ENCODE assay signal across 36 mouse cellular contexts in the genomic region with DNA sequence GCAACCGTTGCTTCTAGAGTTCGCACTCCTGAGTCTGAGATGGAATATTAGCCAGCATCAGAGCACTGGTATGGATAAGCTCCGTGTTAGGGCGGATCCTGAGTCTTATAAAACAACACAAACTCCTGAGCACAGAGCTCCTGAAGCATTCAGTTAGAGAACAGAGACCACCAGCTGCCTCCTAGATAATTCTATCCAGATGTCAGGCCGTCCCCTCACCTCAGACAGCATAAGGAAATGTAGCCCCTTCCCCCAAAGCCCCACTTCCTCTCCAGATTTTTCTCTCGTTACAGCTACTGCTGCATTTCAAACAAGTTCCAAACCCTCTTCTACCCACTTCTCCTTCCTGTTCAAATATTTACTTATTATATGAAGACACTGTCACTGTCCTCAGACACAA. TPM values are rescaled to one million over a fixed set of nuclear protein-coding genes. Genes with fewer than 3 reads are reported as not detected.
DNase-seq lines count a peak whose midpoint lies in the region; ATAC-seq lines count a peak whose summit lies in the region.
"Had no signal": no experiment of that assay in that cellular context is flagged by ENCODE, and none has a peak within 500 bp of the region (broad histone marks: within the 10 kb centered on the region; RNA-seq: fewer than 3 reads in every experiment).

No protein-coding gene starts in this region.

- H3K9me3 ChIP-seq in hindbrain, embryonic 11.5 days (ENCODE audit: control insufficient read depth, low read length), result no peaks in the 10 kb centered on the region
- H3K9me3 ChIP-seq in hindbrain, embryonic 16.5 days (ENCODE audit: control insufficient read depth, low read length), result no peaks in the 10 kb centered on the region
- no peaks in the 10 kb centered on the region for H3K9me3 ChIP-seq in embryonic facial prominence, embryonic 12.5 days
- no peaks in the 10 kb centered on the region for H3K9me3 ChIP-seq in limb, embryonic 10.5 days (replicated peaks)
- H3K9me3 ChIP-seq: embryonic facial prominence, embryonic 15.5 days; G1E; heart, embryonic 13.5 days; hindbrain, embryonic 15.5 days; intestine, embryonic 15.5 days; limb, embryonic 15.5 days; liver, embryonic 13.5 days; neural tube, embryonic 12.5 days had no signal

- intact Hi-C loops in gastrocnemius, postnatal 36 days (cut with DNase I), result no loop called here

- H3K4me2 ChIP-seq in hindbrain, embryonic 11.5 days (replicated peaks; ENCODE audit: low read depth, low read length), result no peak overlapping the region
- H3K4me2 ChIP-seq in hindbrain, embryonic 16.5 days (ENCODE audit: low read length), result no peak overlapping the region
- no peak overlapping the region for H3K4me2 ChIP-seq in embryonic facial prominence, embryonic 12.5 days (replicated peaks)
- H3K4me2 ChIP-seq: embryonic facial prominence, embryonic 15.5 days; heart, embryonic 13.5 days; hindbrain, embryonic 15.5 days; intestine, embryonic 15.5 days; limb, embryonic 15.5 days; liver, embryonic 13.5 days; midbrain, embryonic 11.5 days; neural tube, embryonic 12.5 days had no signal

- peak; percentile 3 for DNase-seq in hindbrain, embryonic 11.5 days (ENCODE audit: low spot score)
- DNase-seq in limb, embryonic 10.5 days (ENCODE audit: low spot score), result peak; percentile 51
- peak; percentile 34 for DNase-seq in mesoderm, embryonic 11.5 days (ENCODE audit: low read depth, low spot score)
- no peak for DNase-seq in right cerebral cortex, postnatal 4 days
- DNase-seq in gastrocnemius, postnatal 4 days (ENCODE audit: low spot score in 2 of 2), result no peak
- DNase-seq in gastrocnemius, postnatal 36 days, result no peak
- DNase-seq: adrenal gland, adult 8-10 months; cerebellum, adult 2 months; cerebellum, postnatal 14 days; gastrocnemius, adult 2 months; heart, postnatal 10 days; kidney, adult 2 months; kidney, postnatal 10 days; layer of hippocampus, adult 9-11 months; liver, embryonic 13.5 days; lung, adult 2 months; lung, postnatal 10 days; thymus, postnatal 14 days had no signal

- H3K9ac ChIP-seq in hindbrain, embryonic 11.5 days (ENCODE audit: low read depth, low read length), result no peak overlapping the region
- H3K9ac ChIP-seq in hindbrain, embryonic 16.5 days (ENCODE audit: low read depth, low read length), result no peak overlapping the region
- H3K9ac ChIP-seq in embryonic facial prominence, embryonic 12.5 days, result no peak overlapping the region
- H3K9ac ChIP-seq: embryonic facial prominence, embryonic 15.5 days; heart, embryonic 13.5 days; hindbrain, embryonic 15.5 days; intestine, embryonic 15.5 days; limb, embryonic 15.5 days; liver, embryonic 13.5 days; neural tube, embryonic 12.5 days had no signal

- H3K36me3 ChIP-seq in hindbrain, embryonic 11.5 days (ENCODE audit: control insufficient read depth, insufficient read depth, low read length), result peaks cover 10% of the 10 kb centered on the region
- H3K36me3 ChIP-seq in hindbrain, embryonic 16.5 days (ENCODE audit: control insufficient read depth, insufficient read depth, low read length), result peaks cover 36% of the 10 kb centered on the region
- H3K36me3 ChIP-seq in embryonic facial prominence, embryonic 12.5 days, result peaks cover 75% of the 10 kb centered on the region
- H3K36me3 ChIP-seq in limb, embryonic 10.5 days, result peaks cover 93% of the 10 kb centered on the region

- no peak overlapping the region for H3K4me3 ChIP-seq in hindbrain, embryonic 11.5 days (ENCODE audit: low read depth, low read length)
- H3K4me3 ChIP-seq in hindbrain, embryonic 16.5 days (ENCODE audit: low read length), result no peak overlapping the region
- H3K4me3 ChIP-seq in embryonic facial prominence, embryonic 12.5 days, result no peak overlapping the region
- H3K4me3 ChIP-seq in limb, embryonic 10.5 days, result no peak overlapping the region
- H3K4me3 ChIP-seq: embryonic facial prominence, embryonic 15.5 days; gastrocnemius, adult 2 months; heart, embryonic 13.5 days; hindbrain, embryonic 15.5 days; intestine, embryonic 15.5 days; limb, embryonic 15.5 days; liver, embryonic 13.5 days; neural tube, embryonic 12.5 days had no signal

- 71% methylated on average over 6 of the region's 6 CpGs for WGBS in hindbrain, embryonic 11.5 days
- 88% methylated on average over 6 of the region's 6 CpGs for WGBS in hindbrain, embryonic 16.5 days
- WGBS in embryonic facial prominence, embryonic 12.5 days, result 25% methylated on average over 6 of the region's 6 CpGs
- 47% methylated on average over 6 of the region's 6 CpGs for WGBS in limb, embryonic 10.5 days

- no peak for ATAC-seq in hindbrain, embryonic 11.5 days (ENCODE audit: low FRiP score)
- ATAC-seq in hindbrain, embryonic 16.5 days, result no peak
- ATAC-seq in embryonic facial prominence, embryonic 12.5 days (ENCODE audit: insufficient number of reproducible peaks, insufficient read depth, low FRiP score, low TSS enrichment), result no peak
- ATAC-seq: forebrain, embryonic 14.5 days; intestine, embryonic 15.5 days; midbrain, embryonic 16.5 days had no signal

- no peaks in the 10 kb centered on the region for H3K4me1 ChIP-seq in hindbrain, embryonic 11.5 days (replicated peaks; ENCODE audit: control insufficient read depth, insufficient read depth, low read length)
- H3K4me1 ChIP-seq in hindbrain, embryonic 16.5 days (ENCODE audit: control insufficient read depth, insufficient read depth, low read depth, low read length), result no peaks in the 10 kb centered on the region
- peaks cover 13% of the 10 kb centered on the region for H3K4me1 ChIP-seq in embryonic facial prominence, embryonic 12.5 days
- H3K4me1 ChIP-seq in limb, embryonic 10.5 days, result peaks cover 21% of the 10 kb centered on the region
- H3K4me1 ChIP-seq: embryonic facial prominence, embryonic 15.5 days; heart, embryonic 13.5 days; hindbrain, embryonic 15.5 days; intestine, embryonic 15.5 days; limb, embryonic 15.5 days; liver, embryonic 13.5 days; neural tube, embryonic 12.5 days had no signal

- H3K27ac ChIP-seq in hindbrain, embryonic 11.5 days (ENCODE audit: low read depth, low read length), result no peak overlapping the region
- no peak overlapping the region for H3K27ac ChIP-seq in hindbrain, embryonic 16.5 days (ENCODE audit: low read depth, low read length)
- H3K27ac ChIP-seq in embryonic facial prominence, embryonic 12.5 days, result peak overlapping the region; percentile 70; the same call in 1 of the 2 replicates
- H3K27ac ChIP-seq in limb, embryonic 10.5 days, result peak overlapping the region; percentile 73
- H3K27ac ChIP-seq: embryonic facial prominence, embryonic 15.5 days; gastrocnemius, adult 2 months; heart, embryonic 13.5 days; hindbrain, embryonic 15.5 days; intestine, embryonic 15.5 days; limb, embryonic 15.5 days; liver, embryonic 13.5 days; neural tube, embryonic 12.5 days had no signal

- H3K27me3 ChIP-seq in hindbrain, embryonic 11.5 days (ENCODE audit: control insufficient read depth, insufficient read depth, low read length), result no peaks in the 10 kb centered on the region
- H3K27me3 ChIP-seq in hindbrain, embryonic 16.5 days (replicated peaks; ENCODE audit: control insufficient read depth, insufficient read depth, low read length), result no peaks in the 10 kb centered on the region
- no peaks in the 10 kb centered on the region for H3K27me3 ChIP-seq in embryonic facial prominence, embryonic 12.5 days
- no peaks in the 10 kb centered on the region for H3K27me3 ChIP-seq in limb, embryonic 10.5 days (ENCODE audit: low read depth, poor library complexity, severe bottlenecking)
- H3K27me3 ChIP-seq: embryonic facial prominence, embryonic 15.5 days; heart, embryonic 13.5 days; hindbrain, embryonic 15.5 days; intestine, embryonic 15.5 days; limb, embryonic 15.5 days; liver, embryonic 13.5 days; neural tube, embryonic 12.5 days had no signal

RNA-seq across cellular contexts. Expression of gene Higd1b, which starts 20.3 kb away (rescaled TPM):
- polyA plus RNA-seq in hindbrain, embryonic 11.5 days (2014; fragmentation: Nextera tagmentation; extraction: Ambion mirVana), result not detected in 2 replicates
- polyA plus RNA-seq in hindbrain, embryonic 16.5 days (2015; fragmentation: Nextera tagmentation; extraction: Ambion mirVana), result 14.9 and 19.5 TPM in 2 replicates
- not detected in 2 replicates for polyA plus RNA-seq in embryonic facial prominence, embryonic 12.5 days (2016; fragmentation: Nextera tagmentation; extraction: Ambion mirVana)
- polyA plus RNA-seq in limb, embryonic 10.5 days (2016; fragmentation: Nextera tagmentation; extraction: Ambion mirVana), result not detected in 2 replicates
- total RNA-seq in gastrocnemius, postnatal 4 days (2021), result 1 to 10 TPM; 3.3 to 4.9 TPM
- total RNA-seq in gastrocnemius, postnatal 36 days (2021), result 1 to 10 TPM; 3.5 to 6.1 TPM
- total RNA-seq: G1E; hematopoietic stem cell, adult 5-6 weeks; megakaryocyte progenitor cell, adult 5-6 weeks had no signal
- polyA plus RNA-seq: G1E; heart, embryonic 13.5 days; liver, embryonic 13.5 days; midbrain, embryonic 11.5 days; neural tube, embryonic 12.5 days had no signal

RNA-seq across cellular contexts. Expression of gene Eftud2, which starts 24.8 kb away (rescaled TPM):
- 205 and 222 TPM in 2 replicates for polyA plus RNA-seq in hindbrain, embryonic 11.5 days (2014; fragmentation: Nextera tagmentation; extraction: Ambion mirVana)
- 127 and 140 TPM in 2 replicates for polyA plus RNA-seq in hindbrain, embryonic 16.5 days (2015; fragmentation: Nextera tagmentation; extraction: Ambion mirVana)
- polyA plus RNA-seq in embryonic facial prominence, embryonic 12.5 days (2016; fragmentation: Nextera tagmentation; extraction: Ambion mirVana), result 233 and 246 TPM in 2 replicates
- polyA plus RNA-seq in limb, embryonic 10.5 days (2016; fragmentation: Nextera tagmentation; extraction: Ambion mirVana), result 360 and 374 TPM in 2 replicates
- 10 to 100 TPM; 66.4 to 69.7 TPM for total RNA-seq in gastrocnemius, postnatal 4 days (2021)
- total RNA-seq in gastrocnemius, postnatal 36 days (2021), result 10 to 100 TPM; 20.7 to 28.5 TPM

RNA-seq across cellular contexts. Expression of gene Ccdc103, which starts 25.1 kb away (rescaled TPM):
- polyA plus RNA-seq in hindbrain, embryonic 11.5 days (2014; fragmentation: Nextera tagmentation; extraction: Ambion mirVana), result 1.2 and 2.0 TPM in 2 replicates
- 2.2 and 2.5 TPM in 2 replicates for polyA plus RNA-seq in hindbrain, embryonic 16.5 days (2015; fragmentation: Nextera tagmentation; extraction: Ambion mirVana)
- polyA plus RNA-seq in embryonic facial prominence, embryonic 12.5 days (2016; fragmentation: Nextera tagmentation; extraction: Ambion mirVana), result 1.0 and 1.7 TPM in 2 replicates
- polyA plus RNA-seq in limb, embryonic 10.5 days (2016; fragmentation: Nextera tagmentation; extraction: Ambion mirVana), result 1.3 and 1.5 TPM in 2 replicates
- total RNA-seq in gastrocnemius, postnatal 4 days (2021), result not detected
- not detected for total RNA-seq in gastrocnemius, postnatal 36 days (2021)
- total RNA-seq: gastrocnemius, adult 2 months had no signal

RNA-seq across cellular contexts. Expression of gene Fam187a, which starts 29.0 kb away (rescaled TPM):
- polyA plus RNA-seq in hindbrain, embryonic 11.5 days (2014; fragmentation: Nextera tagmentation; extraction: Ambion mirVana), result not detected in 2 replicates
- not detected in 2 replicates for polyA plus RNA-seq in hindbrain, embryonic 16.5 days (2015; fragmentation: Nextera tagmentation; extraction: Ambion mirVana)
- 0.14 TPM in 1 of 2 replicates, not detected in the other for polyA plus RNA-seq in embryonic facial prominence, embryonic 12.5 days (2016; fragmentation: Nextera tagmentation; extraction: Ambion mirVana)
- polyA plus RNA-seq in limb, embryonic 10.5 days (2016; fragmentation: Nextera tagmentation; extraction: Ambion mirVana), result not detected in 2 replicates
- not detected for total RNA-seq in gastrocnemius, postnatal 4 days (2021)
- total RNA-seq in gastrocnemius, postnatal 36 days (2021), result not detected
- total RNA-seq: adrenal gland, postnatal 4 days; gastrocnemius, adult 2 months; heart, adult 8-10 months; heart, postnatal 10 days; hematopoietic stem cell, adult 5-6 weeks; left cerebral cortex, postnatal 10 days; megakaryocyte progenitor cell, adult 5-6 weeks had no signal
- polyA plus RNA-seq: cerebellum, adult 2 months; embryonic facial prominence, embryonic 15.5 days; forebrain, embryonic 14.5 days; G1E; heart, embryonic 13.5 days; hindbrain, embryonic 15.5 days; intestine, embryonic 15.5 days; kidney, adult 2 months; limb, embryonic 15.5 days; midbrain, embryonic 16.5 days; neural tube, embryonic 12.5 days; urinary bladder, adult 2 months had no signal

RNA-seq across cellular contexts. Expression of gene Gjc1, which starts 36.4 kb away (rescaled TPM):
- polyA plus RNA-seq in hindbrain, embryonic 11.5 days (2014; fragmentation: Nextera tagmentation; extraction: Ambion mirVana), result 78.5 and 82.8 TPM in 2 replicates
- polyA plus RNA-seq in hindbrain, embryonic 16.5 days (2015; fragmentation: Nextera tagmentation; extraction: Ambion mirVana), result 27.6 and 29.8 TPM in 2 replicates
- 103 and 105 TPM in 2 replicates for polyA plus RNA-seq in embryonic facial prominence, embryonic 12.5 days (2016; fragmentation: Nextera tagmentation; extraction: Ambion mirVana)
- polyA plus RNA-seq in limb, embryonic 10.5 days (2016; fragmentation: Nextera tagmentation; extraction: Ambion mirVana), result 95.0 and 98.8 TPM in 2 replicates
- 10 to 100 TPM; 39.4 to 41.0 TPM for total RNA-seq in gastrocnemius, postnatal 4 days (2021)
- total RNA-seq in gastrocnemius, postnatal 36 days (2021), result 1 to 10 TPM; 4.6 to 5.8 TPM
- total RNA-seq: hematopoietic stem cell, adult 5-6 weeks; megakaryocyte progenitor cell, adult 5-6 weeks had no signal
- polyA plus RNA-seq: G1E had no signal

Comparison
In these comparisons a context has a peak if more than half of its experiments do, and no peak if none do; other contexts are left out.
1. RNA of gene Higd1b, which starts 20.3 kb away (polyA plus RNA-seq): 14.9 to 19.5 TPM in hindbrain, embryonic 16.5 days; not detected in hindbrain, embryonic 11.5 days, not detected in embryonic facial prominence, embryonic 12.5 days and not detected in limb, embryonic 10.5 days; every median in the first group is over 10 times any median in the second.
2. DNase-seq: peak in hindbrain, embryonic 11.5 days (single experiment), limb, embryonic 10.5 days (single experiment) and mesoderm, embryonic 11.5 days (single experiment); none in right cerebral cortex, postnatal 4 days (single experiment), gastrocnemius, postnatal 4 days (0 of 2) and gastrocnemius, postnatal 36 days (0 of 2).
3. H3K27ac ChIP-seq: peak in embryonic facial prominence, embryonic 12.5 days (single experiment) and limb, embryonic 10.5 days (single experiment); none in hindbrain, embryonic 11.5 days (single experiment) and hindbrain, embryonic 16.5 days (single experiment).